Mouse (Mus musculus): ENCODE results near the gene Slc16a10. TPM values are rescaled to one million over a fixed set of nuclear protein-coding genes. Genes with fewer than 3 reads are reported as not detected.

Slc16a10 gene
- polyA plus RNA-seq, 1 experiment from 2014 or later = 16.9 TPM

DNA sequence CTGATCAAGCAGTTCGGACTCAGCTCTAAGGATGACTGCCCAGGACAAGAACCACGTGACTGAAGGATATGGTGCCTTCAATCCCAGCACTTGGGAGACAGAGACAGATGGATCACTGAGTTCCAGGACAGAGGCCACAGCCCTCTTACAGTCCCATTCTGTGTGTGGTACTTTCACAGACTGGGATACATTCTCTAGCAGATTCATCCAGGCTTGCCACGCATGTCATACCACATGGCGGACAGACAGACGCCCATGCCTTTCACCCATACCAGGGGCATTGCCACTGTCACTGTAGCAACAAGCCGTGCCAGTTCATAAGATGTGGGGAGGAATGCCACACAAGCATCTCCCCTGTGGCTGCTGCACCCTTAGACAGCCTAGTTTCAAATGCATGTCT, 111.3 kb downstream of the Slc16a10 start:
- Histone ChIP-seq H3K9me3 (ENCODE audit: control insufficient read depth, low read length) (0 out of 2 replicates have a peak, but pooled peaks cover 4% of the 10 kb centered on the region), H3K4me2 (replicated peaks) (no peak overlapping the region), H3K9ac (no peak overlapping the region), H3K36me3 (replicated peaks; ENCODE audit: control insufficient read depth, insufficient read depth) (no peaks in the 10 kb centered on the region), H3K4me3 (replicated peaks; ENCODE audit: low read length) (no peak overlapping the region), H3K27ac (no peak overlapping the region), H3K27me3 (ENCODE audit: control insufficient read depth, insufficient read depth, low read length) (no peaks in the 10 kb centered on the region), H3K4me1 (replicated peaks; ENCODE audit: control insufficient read depth, insufficient read depth, low read length) (no peaks in the 10 kb centered on the region)
- ATAC-seq (ENCODE audit: low FRiP score) = no peak
- no peak for DNase-seq (ENCODE audit: low spot score)
- 89% methylated on average over 6 of the region's 6 CpGs for WGBS

DNA sequence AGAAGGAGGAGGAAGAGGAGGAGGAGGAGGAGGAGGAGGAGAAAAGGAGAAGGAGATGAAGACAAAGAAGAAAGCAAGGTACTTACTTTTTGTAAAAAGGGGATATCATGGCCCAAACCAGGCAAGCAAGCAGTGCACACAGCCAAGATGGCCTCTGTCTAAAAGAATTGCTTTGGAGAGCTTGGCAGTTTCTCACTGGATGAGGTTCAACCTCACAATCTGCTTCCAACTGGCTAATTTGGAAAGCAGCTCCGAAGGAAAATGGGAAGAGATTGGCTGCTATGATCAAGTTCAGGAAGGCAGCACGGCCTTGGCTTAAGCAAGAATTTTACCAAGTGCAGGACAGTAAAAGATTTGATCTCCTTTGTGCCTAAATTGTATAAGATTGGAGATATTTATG, 112.4 kb downstream of the Slc16a10 start:
- H3K4me3 ChIP-seq (replicated peaks; ENCODE audit: low read length) = no peak overlapping the region
- no peak overlapping the region for H3K9ac ChIP-seq
- 87% methylated on average over 2 of the region's 2 CpGs for WGBS
- no peak for ATAC-seq (ENCODE audit: low FRiP score)
- peaks cover 3% of the 10 kb centered on the region; the same call in 1 of the 2 replicates for H3K4me1 ChIP-seq (replicated peaks; ENCODE audit: control insufficient read depth, insufficient read depth, low read length)
- H3K9me3 ChIP-seq (ENCODE audit: control insufficient read depth, low read length) = 0 out of 2 replicates have a peak, but pooled peaks cover 4% of the 10 kb centered on the region
- H3K4me2 ChIP-seq (replicated peaks) = no peak overlapping the region
- H3K36me3 ChIP-seq (replicated peaks; ENCODE audit: control insufficient read depth, insufficient read depth) = no peaks in the 10 kb centered on the region
- DNase-seq (ENCODE audit: low spot score) = no peak
- H3K27me3 ChIP-seq (ENCODE audit: control insufficient read depth, insufficient read depth, low read length) = no peaks in the 10 kb centered on the region
- H3K27ac ChIP-seq = no peak overlapping the region

DNA sequence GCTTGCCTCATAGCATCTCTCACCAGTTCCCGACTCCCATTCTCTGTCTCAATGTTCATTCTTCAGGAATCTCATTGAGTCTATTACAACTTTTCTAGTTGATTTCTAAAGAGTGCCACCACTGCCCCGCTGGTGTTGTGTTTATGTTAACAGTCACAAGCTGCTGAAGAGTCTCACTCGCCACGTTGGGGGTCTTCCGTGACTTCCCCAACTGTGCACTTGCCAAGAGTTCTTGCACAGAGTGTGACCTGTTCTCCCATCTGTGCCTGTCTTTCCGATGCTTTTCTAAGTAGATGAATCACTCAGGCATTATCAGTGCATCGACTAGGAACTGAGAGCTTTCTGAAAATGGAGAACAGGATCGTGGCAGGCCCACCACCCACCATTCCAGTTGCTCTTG, 114.0 kb downstream of the Slc16a10 start:
- no peak overlapping the region for H3K27ac ChIP-seq
- 0 out of 2 replicates have a peak, but pooled peaks cover 4% of the 10 kb centered on the region for H3K9me3 ChIP-seq (ENCODE audit: control insufficient read depth, low read length)
- no peaks in the 10 kb centered on the region for H3K36me3 ChIP-seq (replicated peaks; ENCODE audit: control insufficient read depth, insufficient read depth)
- 86% methylated on average over 8 of the region's 8 CpGs for WGBS
- ATAC-seq (ENCODE audit: low FRiP score) (no peak), DNase-seq (ENCODE audit: low spot score) (no peak)
- 0 out of 2 replicates have a peak, but pooled peaks cover 3% of the 10 kb centered on the region for H3K27me3 ChIP-seq (ENCODE audit: control insufficient read depth, insufficient read depth, low read length)
- H3K4me2 ChIP-seq (replicated peaks) = no peak overlapping the region
- H3K4me1 ChIP-seq (replicated peaks; ENCODE audit: control insufficient read depth, insufficient read depth, low read length) = peaks cover 3% of the 10 kb centered on the region; the same call in 1 of the 2 replicates
- no peak overlapping the region for H3K4me3 ChIP-seq (replicated peaks; ENCODE audit: low read length)
- H3K9ac ChIP-seq = no peak overlapping the region

DNA sequence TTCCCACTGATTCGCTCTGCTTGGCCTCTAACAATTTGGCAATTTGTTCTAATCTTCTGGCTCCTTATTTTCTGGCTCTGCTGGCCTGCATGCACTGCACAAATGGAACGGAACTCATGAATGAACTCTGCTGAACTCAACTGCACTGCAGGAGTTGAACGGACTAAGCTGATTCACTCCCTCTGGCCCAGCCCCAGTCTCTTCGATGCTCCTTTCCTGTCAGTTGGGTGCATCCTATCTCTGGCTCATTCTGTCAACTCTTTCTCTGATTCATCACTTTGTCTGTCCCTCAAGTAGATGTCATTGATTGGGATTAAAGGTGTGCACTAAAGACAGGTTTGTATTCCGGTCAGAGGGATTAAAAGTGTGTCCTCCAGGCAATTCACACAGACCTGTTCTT, 115.5 kb downstream of the Slc16a10 start:
- no peak overlapping the region for H3K4me3 ChIP-seq (replicated peaks; ENCODE audit: low read length)
- no peak overlapping the region for H3K9ac ChIP-seq
- H3K9me3 ChIP-seq (ENCODE audit: control insufficient read depth, low read length) = 0 out of 2 replicates have a peak, but pooled peaks cover 4% of the 10 kb centered on the region
- H3K4me2 ChIP-seq (replicated peaks) = no peak overlapping the region
- H3K27ac ChIP-seq = no peak overlapping the region
- 89% methylated on average over 5 of the region's 5 CpGs for WGBS
- H3K36me3 ChIP-seq (replicated peaks; ENCODE audit: control insufficient read depth, insufficient read depth) = no peaks in the 10 kb centered on the region
- no peak for ATAC-seq (ENCODE audit: low FRiP score)
- DNase-seq (ENCODE audit: low spot score) = no peak
- 0 out of 2 replicates have a peak, but pooled peaks cover 7% of the 10 kb centered on the region for H3K27me3 ChIP-seq (ENCODE audit: control insufficient read depth, insufficient read depth, low read length)
- H3K4me1 ChIP-seq (replicated peaks; ENCODE audit: control insufficient read depth, insufficient read depth, low read length) = peaks cover 3% of the 10 kb centered on the region; the same call in 1 of the 2 replicates

DNA sequence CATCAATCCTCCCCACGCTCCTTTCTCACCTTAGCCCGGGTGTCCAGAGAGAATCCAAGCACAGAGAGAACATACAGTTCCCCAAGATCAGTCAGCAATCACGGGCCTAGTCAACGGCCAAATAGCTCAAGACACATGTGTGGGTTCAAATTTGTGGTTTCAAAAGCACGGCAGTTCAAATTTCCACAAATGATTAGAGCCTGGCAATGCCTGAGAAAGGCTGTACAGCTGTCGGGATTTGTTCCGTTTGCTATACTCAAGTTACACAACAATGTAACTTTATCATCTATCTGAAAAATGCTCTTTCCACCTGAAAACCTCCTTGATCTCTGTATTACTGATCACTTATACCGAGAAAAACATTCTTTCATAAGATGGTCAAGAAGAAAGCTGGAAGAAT, 116.5 kb downstream of the Slc16a10 start:
- 0 out of 2 replicates have a peak, but pooled peaks cover 4% of the 10 kb centered on the region for H3K9me3 ChIP-seq (ENCODE audit: control insufficient read depth, low read length)
- peaks cover 3% of the 10 kb centered on the region; the same call in 1 of the 2 replicates for H3K4me1 ChIP-seq (replicated peaks; ENCODE audit: control insufficient read depth, insufficient read depth, low read length)
- ATAC-seq (ENCODE audit: low FRiP score) = no peak
- DNase-seq (ENCODE audit: low spot score) = no peak
- peak overlapping the region; percentile 62 for H3K27ac ChIP-seq
- WGBS = 70% methylated on average over 8 of the region's 8 CpGs
- peak overlapping the region; percentile 66 for H3K4me2 ChIP-seq (replicated peaks)
- H3K9ac ChIP-seq = no peak overlapping the region
- no peaks in the 10 kb centered on the region for H3K36me3 ChIP-seq (replicated peaks; ENCODE audit: control insufficient read depth, insufficient read depth)
- H3K4me3 ChIP-seq (replicated peaks; ENCODE audit: low read length) = peak overlapping the region; percentile 65
- 0 out of 2 replicates have a peak, but pooled peaks cover 7% of the 10 kb centered on the region for H3K27me3 ChIP-seq (ENCODE audit: control insufficient read depth, insufficient read depth, low read length)

DNA sequence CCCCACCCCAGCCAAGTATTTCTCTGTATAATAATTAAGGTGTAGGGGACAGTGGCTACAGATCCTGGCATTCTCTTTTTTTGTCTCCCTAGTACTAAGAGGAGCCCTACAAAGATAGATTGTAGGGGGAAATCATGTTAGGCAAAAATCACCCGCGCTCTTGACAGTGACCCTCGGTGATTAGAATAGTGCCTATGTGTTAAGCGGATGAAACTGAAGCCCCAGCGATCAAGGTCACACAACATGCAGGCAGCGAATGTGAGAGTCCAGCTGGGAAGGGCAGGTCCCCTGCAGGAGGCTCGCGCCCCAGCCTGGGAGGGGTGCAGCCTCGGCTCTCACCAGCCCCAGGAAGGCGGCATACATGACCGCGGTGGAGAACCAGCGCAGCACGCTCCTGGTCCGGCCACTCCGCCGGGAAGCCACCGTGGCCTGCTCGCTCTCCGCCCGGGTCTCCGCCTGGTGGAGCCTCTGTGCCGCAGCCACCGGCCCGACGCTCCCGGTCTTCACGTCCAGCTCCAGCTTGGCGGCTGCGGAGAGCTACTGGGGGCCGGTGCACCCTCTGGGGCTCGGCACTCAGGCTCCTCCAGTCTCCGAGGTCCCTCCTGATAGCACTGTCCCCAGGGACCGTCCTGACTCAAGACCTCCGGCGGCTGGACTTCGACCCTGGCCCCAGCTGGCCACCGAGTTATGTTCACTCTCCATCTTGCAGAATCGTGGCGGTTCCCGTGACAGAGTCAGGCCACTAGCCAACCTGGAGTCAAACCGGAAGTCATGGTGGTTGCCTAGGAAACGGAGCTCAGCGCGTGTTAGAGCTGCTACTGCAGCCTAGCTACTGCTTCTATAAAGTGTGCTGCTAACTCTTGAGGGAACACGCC, 117.3 kb downstream of the Slc16a10 start, which contains the start of gene Mfsd4b1:
Gene Mfsd4b1 (minus strand): TSS at position 715 of the 875 bp plus-strand sequence.
- Histone ChIP-seq H3K4me3 (replicated peaks; ENCODE audit: low read length) (peak within 1 kb of the TSS; percentile 65), H3K4me2 (replicated peaks) (peak within 1 kb of the TSS; percentile 66), H3K36me3 (replicated peaks; ENCODE audit: control insufficient read depth, insufficient read depth) (no peaks in the 10 kb centered on the region), H3K27me3 (ENCODE audit: control insufficient read depth, insufficient read depth, low read length) (0 out of 2 replicates have a peak, but pooled peaks cover 7% of the 10 kb centered on the region), H3K9me3 (ENCODE audit: control insufficient read depth, low read length) (0 out of 2 replicates have a peak, but pooled peaks cover 4% of the 10 kb centered on the region), H3K27ac (peak within 1 kb of the TSS; percentile 81), H3K9ac (peak within 1 kb of the TSS; percentile 66), H3K4me1 (replicated peaks; ENCODE audit: control insufficient read depth, insufficient read depth, low read length) (peaks cover 3% of the 10 kb centered on the region; the same call in 1 of the 2 replicates)
- WGBS = under 1% methylated on average over 38 of the region's 46 CpGs
- DNase-seq (ENCODE audit: low spot score) = peak; percentile 95
- peak; percentile 97 for ATAC-seq (ENCODE audit: low FRiP score)

DNA sequence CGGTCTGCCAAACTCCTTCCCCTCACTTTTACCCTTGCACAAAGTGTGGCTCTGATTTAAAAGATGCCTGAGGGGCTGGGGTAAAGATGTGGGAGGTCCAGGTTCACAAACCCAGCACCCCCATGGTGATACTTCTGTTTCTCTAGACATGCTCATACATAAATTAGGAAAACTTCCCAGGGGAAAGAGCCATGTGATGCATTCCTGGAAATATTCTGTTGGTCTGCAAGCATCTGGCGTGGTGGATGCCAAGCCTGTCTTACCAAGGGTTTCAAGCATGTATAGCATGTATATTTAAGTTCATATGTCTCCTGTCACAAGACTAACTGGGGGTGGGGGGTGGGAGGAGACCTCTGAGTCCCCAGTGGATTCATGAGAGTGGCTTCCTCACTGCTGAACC, 121.7 kb downstream of the Slc16a10 start:
- Histone ChIP-seq H3K27ac (no peak overlapping the region), H3K9me3 (ENCODE audit: control insufficient read depth, low read length) (no peaks in the 10 kb centered on the region), H3K4me1 (replicated peaks; ENCODE audit: control insufficient read depth, insufficient read depth, low read length) (peaks cover 2% of the 10 kb centered on the region; the same call in 1 of the 2 replicates), H3K36me3 (replicated peaks; ENCODE audit: control insufficient read depth, insufficient read depth) (no peaks in the 10 kb centered on the region), H3K27me3 (ENCODE audit: control insufficient read depth, insufficient read depth, low read length) (0 out of 2 replicates have a peak, but pooled peaks cover 7% of the 10 kb centered on the region), H3K4me2 (replicated peaks) (no peak overlapping the region), H3K9ac (no peak overlapping the region), H3K4me3 (replicated peaks; ENCODE audit: low read length) (no peak overlapping the region)
- DNase-seq (ENCODE audit: low spot score) (no peak), ATAC-seq (ENCODE audit: low FRiP score) (no peak)
- WGBS = 68% methylated on average over 2 of the region's 2 CpGs

DNA sequence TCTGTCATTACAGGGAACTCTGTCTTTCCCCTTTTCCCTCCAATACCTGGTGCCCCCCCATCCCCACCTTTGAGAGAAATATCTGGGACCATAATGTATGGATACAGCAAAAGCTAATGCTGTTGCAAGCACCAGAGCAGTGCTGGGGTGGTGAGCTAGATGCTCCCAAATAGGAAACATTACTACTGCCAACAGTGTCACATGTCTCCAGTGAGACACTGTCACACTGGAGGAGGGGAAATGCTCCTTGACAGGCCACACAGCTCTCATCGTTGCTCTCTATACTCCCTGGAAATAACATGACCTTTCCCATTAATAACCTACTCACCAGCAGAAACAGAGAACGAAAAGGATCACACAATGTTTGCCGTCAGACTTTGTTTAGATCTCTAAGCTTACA, 122.6 kb downstream of the Slc16a10 start:
- DNase-seq (ENCODE audit: low spot score) = no peak
- no peaks in the 10 kb centered on the region for H3K9me3 ChIP-seq (ENCODE audit: control insufficient read depth, low read length)
- H3K4me2 ChIP-seq (replicated peaks) = no peak overlapping the region
- no peak overlapping the region for H3K9ac ChIP-seq
- H3K27ac ChIP-seq = no peak overlapping the region
- H3K4me3 ChIP-seq (replicated peaks; ENCODE audit: low read length) = no peak overlapping the region
- 0 out of 2 replicates have a peak, but pooled peaks cover 7% of the 10 kb centered on the region for H3K27me3 ChIP-seq (ENCODE audit: control insufficient read depth, insufficient read depth, low read length)
- ATAC-seq (ENCODE audit: low FRiP score) = no peak
- 69% methylated on average over 3 of the region's 3 CpGs for WGBS
- no peaks in the 10 kb centered on the region for H3K36me3 ChIP-seq (replicated peaks; ENCODE audit: control insufficient read depth, insufficient read depth)
- no peaks in the 10 kb centered on the region for H3K4me1 ChIP-seq (replicated peaks; ENCODE audit: control insufficient read depth, insufficient read depth, low read length)

DNA sequence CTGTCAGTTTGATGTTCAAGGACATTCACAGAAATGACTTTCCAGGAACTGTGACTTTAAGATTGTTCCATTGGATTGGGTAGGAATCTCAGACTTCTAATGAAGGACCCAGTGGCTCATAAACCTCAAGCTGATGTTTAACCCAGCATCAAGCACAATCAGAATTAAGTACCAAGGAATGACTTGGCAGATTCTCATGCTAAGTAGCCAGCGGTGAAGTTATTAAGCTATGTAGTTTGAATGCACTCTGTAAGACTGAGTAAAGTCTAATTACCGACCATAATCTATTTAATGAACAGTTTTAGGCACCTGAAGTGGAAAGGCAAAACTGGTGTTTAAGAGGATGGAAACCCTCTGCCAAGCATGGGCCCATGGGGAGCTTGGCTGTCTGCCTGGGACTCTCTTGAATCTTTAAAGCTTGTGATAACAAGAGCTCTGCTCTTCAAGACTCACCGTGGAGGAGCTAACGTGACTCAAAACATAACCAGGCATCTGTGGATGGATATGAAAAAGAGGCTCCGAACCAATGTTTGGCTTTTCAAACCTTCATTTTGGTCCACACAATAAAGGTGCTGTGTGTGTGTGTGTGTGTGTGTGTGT, 123.7 kb downstream of the Slc16a10 start:
- Histone ChIP-seq H3K9ac (no peak overlapping the region), H3K4me3 (replicated peaks; ENCODE audit: low read length) (no peak overlapping the region), H3K4me2 (replicated peaks) (no peak overlapping the region), H3K9me3 (ENCODE audit: control insufficient read depth, low read length) (no peaks in the 10 kb centered on the region), H3K27me3 (ENCODE audit: control insufficient read depth, insufficient read depth, low read length) (0 out of 2 replicates have a peak, but pooled peaks cover 6% of the 10 kb centered on the region), H3K4me1 (replicated peaks; ENCODE audit: control insufficient read depth, insufficient read depth, low read length) (no peaks in the 10 kb centered on the region), H3K36me3 (replicated peaks; ENCODE audit: control insufficient read depth, insufficient read depth) (no peaks in the 10 kb centered on the region), H3K27ac (no peak overlapping the region)
- DNase-seq (ENCODE audit: low spot score) (no peak), ATAC-seq (ENCODE audit: low FRiP score) (no peak)
- 85% methylated on average over 5 of the region's 5 CpGs for WGBS

All from hindbrain, embryonic 14.5 days (tissue).